Mouse (Mus musculus) adrenal gland (tissue): ENCODE results near the gene Fbxl17.

Experiments
- intact Hi-C: fragments of 180-260 bp; cut with DNase I; formaldehyde crosslinking; loops from one replicate; pipeline ENCODE4 v1.15.1; 2025

The Fbxl17 gene

DNA sequence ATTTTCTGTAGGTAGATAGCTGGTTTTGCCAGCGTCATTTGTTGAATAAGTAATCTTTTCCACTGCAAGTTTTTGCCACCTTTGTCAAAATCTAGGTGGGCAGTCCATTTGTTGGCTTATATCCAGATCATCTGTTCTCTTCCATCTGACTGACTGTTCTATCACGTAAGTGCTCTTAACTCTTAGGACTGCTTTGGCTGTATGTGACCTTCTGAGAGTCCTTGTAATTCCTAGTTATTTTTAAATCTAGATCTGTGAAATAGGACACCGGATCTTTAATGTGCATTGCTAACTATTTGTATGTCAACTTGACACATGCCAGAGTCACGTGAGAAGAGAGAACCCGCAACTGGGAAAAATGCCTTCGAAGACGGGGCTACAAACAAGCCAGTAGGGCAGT is 37.3 kb downstream of the Fbxl17 start:
- intact Hi-C loops: no loop called here

- intact Hi-C loops: no loop called here
These were observed 39.9 kb downstream of the Fbxl17 start for GRCm38 (mm10) chr17:63459712-63460495.

DNA sequence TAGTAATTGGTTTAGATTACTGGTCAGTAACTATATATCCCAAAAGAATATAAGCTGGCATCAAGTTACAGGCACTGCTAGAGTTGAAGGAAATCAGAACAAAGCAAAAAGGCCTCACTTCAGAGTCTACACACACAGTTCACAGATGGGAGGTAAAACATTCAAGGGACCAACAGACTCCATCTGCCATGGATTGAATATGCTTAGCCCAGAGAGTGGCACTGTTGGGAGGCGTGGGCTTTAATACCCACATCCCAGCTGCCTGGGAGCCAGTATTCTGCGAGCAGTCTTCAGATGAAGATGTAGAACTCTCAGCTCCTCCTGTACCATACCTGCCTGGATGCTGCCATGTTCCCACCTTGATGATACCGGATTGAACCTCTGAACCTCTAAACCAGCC is 41.8 kb downstream of the Fbxl17 start:
- intact Hi-C loops: no loop called here

DNA sequence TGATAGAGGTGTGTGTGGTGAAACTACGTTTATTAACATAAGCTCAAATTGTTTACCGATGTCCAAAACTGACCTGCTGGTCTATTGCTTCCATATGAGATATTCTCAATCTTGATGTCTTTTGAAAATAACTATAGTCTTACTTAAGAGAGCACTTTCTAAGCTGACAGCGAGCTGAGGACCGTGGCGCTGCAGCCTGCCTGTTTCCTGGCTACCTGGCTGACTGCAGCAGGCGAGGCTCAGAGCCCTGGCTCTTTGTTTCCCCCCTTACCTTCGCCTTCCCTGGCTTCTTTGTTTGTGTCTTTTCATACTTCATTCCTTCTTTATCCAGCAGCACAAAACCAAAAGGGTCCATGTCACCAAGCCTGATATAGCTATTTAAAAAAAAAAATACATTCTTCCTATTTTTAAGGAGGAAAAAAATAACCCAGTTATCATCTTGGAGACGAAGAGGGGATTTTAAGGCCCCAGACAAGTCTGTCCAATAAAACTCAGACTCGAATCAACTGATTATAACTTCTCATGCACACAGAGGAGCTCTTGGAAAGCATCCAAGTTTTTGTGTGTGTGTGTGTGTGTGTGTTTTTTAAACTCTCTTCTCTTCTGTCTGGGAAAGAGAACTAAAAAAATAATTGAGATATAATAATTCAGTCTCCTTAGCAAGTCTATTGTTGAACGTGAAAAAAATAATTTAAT is 48.4 kb downstream of the Fbxl17 start:
- intact Hi-C loops: no loop called here

DNA sequence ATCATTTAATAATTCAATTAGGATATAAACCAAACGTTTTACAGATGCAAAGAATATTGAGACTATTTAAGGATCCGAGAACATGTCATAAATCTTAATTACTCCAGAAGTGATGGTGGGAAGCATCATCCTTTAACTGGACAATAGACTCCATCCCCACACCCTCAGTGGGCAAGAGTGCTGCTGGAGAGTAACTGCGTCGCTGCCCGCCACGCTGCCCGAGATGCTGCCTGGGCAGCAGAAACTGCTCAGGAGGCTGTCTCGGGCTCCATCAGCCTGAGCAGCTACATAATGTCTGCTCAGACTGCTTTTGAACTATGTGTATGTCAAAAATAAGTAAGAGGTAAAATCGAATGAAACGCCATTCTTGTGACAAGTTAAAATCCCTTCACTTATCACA is 52.1 kb downstream of the Fbxl17 start:
- intact Hi-C loops: no loop called here

- intact Hi-C loops: no loop called here
These were observed 52.7 kb downstream of the Fbxl17 start for GRCm38 (mm10) chr17:63446971-63447679.

DNA sequence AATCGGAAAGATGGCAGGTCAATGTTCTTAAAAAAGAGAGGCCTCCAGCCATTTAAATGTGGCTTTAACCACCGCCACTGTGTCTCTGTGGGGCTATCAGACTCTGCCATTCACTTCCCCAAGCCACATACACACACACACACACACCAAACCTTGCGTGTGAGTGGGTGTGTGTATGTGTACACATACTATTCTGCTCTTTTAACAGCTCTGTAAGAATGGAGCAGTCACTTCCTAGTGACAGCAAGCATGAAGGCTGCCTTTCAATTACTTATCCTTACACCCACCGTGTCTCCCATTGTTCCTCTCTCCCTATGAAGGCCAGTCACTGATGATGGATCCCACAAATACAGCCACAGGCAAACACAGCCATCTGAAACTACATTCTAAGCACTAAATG is 54.6 kb downstream of the Fbxl17 start:
- intact Hi-C loops: no loop called here

DNA sequence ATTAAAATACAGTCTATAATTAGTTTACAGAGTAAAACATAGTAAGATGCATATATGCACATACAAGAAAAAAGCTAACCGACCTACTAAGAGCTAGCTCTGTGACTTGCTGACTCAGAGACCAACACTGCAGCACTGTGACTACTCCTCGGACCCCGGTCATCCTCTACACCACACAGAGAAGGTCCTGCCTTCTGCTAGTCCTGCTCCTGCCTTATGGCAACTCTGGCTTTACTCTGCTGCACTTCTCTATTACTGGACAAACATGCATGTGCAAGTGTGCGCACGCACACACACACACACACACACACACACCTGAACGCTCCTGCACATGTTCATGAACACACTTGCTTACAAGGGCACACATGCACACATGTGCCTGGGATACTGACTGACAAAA is 62.4 kb downstream of the Fbxl17 start:
- intact Hi-C loops: no loop called here

DNA sequence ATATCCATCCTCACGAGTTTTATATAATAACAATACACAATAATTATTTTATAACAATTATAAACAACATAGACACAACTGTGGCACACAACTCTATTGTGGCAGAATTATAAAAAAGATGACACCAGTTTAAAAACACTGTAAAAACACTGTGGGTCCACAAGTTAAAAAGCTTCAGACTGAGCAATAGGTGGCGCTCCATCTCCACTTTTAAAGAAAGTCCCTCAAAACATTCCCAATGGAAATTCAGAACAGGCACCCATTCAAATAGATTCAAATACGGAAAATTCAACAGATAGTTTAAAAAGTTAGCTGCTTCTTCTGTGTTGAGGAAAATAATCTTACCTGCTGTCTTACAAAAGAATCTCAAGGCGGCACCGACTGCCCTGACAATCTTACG is 65.7 kb downstream of the Fbxl17 start:
- intact Hi-C loops: loop anchor here (5.0 kb wide), 1 partner anchor 33 kb away; no protein-coding TSS in a partner anchor

- intact Hi-C loops: loop anchor here (5.0 kb wide), 1 partner anchor 36 kb away; no protein-coding TSS in a partner anchor
These were observed 68.2 kb downstream of the Fbxl17 start for GRCm38 (mm10) chr17:63431650-63432049.

DNA sequence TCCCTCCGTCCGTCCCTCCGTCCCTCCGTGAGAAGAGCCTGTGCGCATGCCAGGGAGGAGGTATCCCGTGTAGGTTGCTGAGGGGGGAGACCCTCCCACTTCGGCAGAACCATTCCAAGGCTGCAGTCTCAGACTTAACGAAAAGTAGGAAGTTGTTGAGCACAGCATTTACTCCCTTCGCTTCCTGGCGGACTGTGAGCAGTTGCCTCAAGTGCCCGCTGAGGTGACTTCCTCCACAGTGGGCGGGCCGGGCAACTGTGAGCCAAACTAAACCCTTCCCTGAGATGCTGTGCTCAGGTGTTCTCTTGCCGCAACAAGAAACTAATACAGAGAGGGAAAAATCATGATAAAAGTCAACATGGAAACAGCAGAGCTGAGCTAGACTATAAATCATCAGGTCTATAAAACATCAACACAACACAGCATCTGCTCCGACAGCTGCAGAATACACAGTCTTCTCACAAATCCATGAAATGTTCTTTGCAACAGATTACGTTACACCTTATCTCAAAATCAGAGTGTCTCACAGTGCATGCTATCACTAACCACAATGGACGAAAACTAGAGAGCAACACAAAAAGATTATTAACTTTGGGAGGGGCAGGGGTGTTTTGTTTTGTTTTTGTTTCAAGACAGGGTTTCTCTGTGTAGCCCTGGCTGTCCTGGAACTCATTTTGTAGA is 69.3 kb downstream of the Fbxl17 start:
- intact Hi-C loops: loop anchor here (5.0 kb wide), 1 partner anchor 37 kb away; no protein-coding TSS in a partner anchor

DNA sequence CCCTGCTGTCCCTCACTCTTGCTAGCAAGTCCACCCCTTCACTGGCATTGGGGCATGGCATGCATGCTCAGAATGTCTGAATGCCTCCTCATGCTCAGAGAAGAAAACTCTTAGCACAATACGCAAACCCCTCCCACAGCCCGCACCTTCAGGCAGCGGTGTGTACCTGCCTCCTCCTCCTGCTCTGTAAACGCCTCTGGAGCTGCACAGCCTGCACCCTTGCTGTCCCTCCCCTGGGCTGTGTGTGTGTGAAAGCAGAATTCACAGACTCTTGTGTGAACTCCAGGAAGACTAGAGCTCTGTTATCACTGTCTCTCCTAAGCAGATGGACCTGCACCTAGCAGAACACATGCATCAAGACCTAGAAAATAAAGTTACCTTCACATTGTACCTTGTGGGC is 76.0 kb downstream of the Fbxl17 start:
- intact Hi-C loops: no loop called here

GRCm38 (mm10) chr17:63422685-63423084 is 77.1 kb downstream of the Fbxl17 start:
- intact Hi-C loops: no loop called here

DNA sequence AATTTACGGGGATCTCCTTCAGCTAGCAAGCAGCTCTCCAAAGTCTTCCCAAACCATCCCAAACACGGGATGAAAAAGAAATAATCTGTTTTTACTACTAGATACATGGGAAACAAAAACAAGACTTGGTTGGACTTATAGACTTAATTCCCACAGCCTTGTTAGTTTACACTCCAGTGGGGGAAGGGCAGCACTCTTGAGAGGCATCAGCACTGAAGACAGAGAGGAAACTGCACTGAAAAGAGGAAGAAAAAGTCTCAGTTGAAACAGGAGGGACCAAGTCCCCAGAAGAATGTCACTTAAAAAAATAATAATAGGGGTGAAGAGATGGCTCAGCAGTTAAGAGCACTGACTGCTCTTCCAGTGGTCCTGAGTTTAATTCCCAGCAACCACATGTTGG is 78.0 kb downstream of the Fbxl17 start:
- intact Hi-C loops: no loop called here

GRCm38 (mm10) chr17:63419503-63419902 is 80.3 kb downstream of the Fbxl17 start:
- intact Hi-C loops: no loop called here

DNA sequence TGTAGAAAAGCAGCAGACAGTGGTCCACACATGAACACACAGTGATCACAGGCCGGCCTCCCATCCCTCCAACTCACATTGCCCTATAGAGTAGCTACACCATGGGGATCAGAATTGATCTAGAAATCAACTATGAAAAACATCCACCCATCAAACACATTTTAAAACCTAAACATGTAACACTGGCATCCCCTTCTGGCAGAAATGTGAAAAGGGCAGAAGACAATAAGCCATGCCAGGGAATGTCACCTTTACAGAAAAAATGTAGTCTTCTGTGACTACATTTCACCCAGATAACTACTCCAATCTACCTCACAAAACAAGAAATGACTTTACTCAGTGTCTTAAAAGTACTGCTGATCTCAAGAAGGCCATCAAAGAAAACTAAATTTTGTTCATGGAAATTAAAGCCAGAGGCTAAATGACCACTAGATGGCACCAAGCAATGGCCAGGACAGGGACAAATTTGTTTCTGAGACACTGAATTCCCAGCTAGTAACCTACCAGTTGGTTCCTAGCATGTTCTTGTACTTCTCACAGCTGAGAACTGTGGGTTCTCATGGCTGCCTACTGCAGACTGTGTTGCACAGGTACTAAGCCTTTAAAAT is 85.7 kb downstream of the Fbxl17 start:
- intact Hi-C loops: loop anchor here (2.0 to 5.0 kb wide), 2 partner anchors 53 to 89 kb away; no protein-coding TSS in a partner anchor

- intact Hi-C loops: loop anchor here (5.0 kb wide), 1 partner anchor 56 kb away; no protein-coding TSS in a partner anchor
These were observed 88.3 kb downstream of the Fbxl17 start for GRCm38 (mm10) chr17:63411564-63411963.

DNA sequence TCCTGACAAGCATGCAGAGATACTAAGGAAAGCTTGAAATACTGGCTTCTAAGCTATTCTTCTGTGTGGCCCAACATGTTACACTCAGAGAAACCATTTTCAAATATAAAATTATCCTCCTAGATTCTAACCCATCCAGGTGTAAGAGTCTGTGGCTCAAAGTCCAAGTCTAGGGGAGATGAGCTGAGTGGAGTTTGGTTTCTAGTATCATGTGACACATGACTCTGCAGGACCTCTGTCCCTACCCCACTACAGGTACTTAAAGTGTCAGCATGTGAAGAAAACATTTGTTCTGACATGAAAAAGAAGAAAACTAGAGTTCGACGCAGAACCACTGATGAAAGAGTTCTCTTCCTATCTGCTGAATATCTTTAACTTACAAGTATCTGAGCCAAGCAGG is 89.7 kb downstream of the Fbxl17 start:
- intact Hi-C loops: loop anchor here (5.0 kb wide), 1 partner anchor 57 kb away; no protein-coding TSS in a partner anchor

- intact Hi-C loops: no loop called here
These were observed 93.9 kb downstream of the Fbxl17 start for GRCm38 (mm10) chr17:63405955-63406354.

DNA sequence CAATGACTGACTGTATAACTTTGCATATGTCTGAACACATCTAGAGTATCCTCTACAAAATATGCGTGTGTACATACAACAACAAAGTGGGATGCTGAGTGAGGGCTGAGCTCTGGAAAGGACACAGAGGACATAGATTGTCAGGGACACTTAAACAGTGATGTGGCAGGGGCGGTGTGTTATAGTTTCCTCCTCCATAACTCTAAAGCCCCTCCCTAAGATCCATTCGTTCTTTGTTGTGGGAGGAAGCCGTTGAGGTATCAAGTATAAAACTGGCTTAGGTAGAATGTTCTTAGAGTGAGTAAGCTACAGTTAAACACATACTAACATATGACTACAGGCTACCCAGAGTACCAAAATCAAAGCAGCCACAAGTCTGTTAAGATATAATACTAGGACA is 94.3 kb downstream of the Fbxl17 start:
- intact Hi-C loops: no loop called here

DNA sequence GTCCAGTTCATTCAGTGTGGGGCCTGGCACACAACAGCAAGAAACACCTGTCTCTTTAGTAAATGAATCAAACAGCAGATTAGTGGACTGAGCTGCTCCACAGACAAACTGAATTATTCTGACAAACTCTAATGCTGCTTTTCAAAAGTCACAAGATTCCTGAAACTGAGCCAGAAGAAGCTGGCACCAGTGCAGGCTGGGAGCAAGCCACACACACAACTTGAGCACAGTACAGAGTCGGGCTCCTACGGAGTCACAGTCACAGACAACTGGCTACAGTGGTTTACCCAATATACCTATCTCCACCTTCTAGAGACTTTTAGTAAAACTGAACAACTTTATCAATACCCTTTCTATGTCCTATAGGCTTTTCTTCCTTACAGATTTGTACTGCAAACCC is 94.8 kb downstream of the Fbxl17 start:
- intact Hi-C loops: no loop called here
